Mouse (Mus musculus) brain, embryonic 14.5 days (tissue): ENCODE data around the gene Ube2z. TPM values are rescaled to one million over a fixed set of nuclear protein-coding genes. Genes with fewer than 3 reads are reported as not detected.

Source experiments
- DNase-seq: peaks from one replicate; pipeline ENCODE4 v3.0.0-alpha.2; 2011; ENCODE audit warnings: low read depth
- CTCF ChIP-seq: fragments of 200-500 bp; IDR thresholded peaks from 2 replicates; pipeline ENCODE4 v1.5.1; 2012; ENCODE audit warnings: inconsistent platforms, mild to moderate bottlenecking, moderate library complexity, borderline replicate concordance; ENCODE audit not compliant: insufficient read depth, insufficient read length; ENCODE audit errors: extremely low read depth
- POLR2A ChIP-seq: fragments of 200-500 bp; IDR thresholded peaks from 2 replicates; pipeline ENCODE4 v1.6.1; 2012; ENCODE audit warnings: mild to moderate bottlenecking, inconsistent platforms, borderline replicate concordance; ENCODE audit not compliant: poor library complexity, insufficient read depth, insufficient read length, severe bottlenecking; ENCODE audit errors: extremely low read depth
- polyA plus RNA-seq: library from polyadenylated mRNA; depleted of rRNA; stranded (reverse); fragments of >200 nt; gene quantifications from 2 replicates; pipeline ENCODE4 v1.2.3, GENCODE M21; 2012

The Ube2z gene
- polyA plus RNA-seq, 1 experiment = 57.9 TPM

DNA sequence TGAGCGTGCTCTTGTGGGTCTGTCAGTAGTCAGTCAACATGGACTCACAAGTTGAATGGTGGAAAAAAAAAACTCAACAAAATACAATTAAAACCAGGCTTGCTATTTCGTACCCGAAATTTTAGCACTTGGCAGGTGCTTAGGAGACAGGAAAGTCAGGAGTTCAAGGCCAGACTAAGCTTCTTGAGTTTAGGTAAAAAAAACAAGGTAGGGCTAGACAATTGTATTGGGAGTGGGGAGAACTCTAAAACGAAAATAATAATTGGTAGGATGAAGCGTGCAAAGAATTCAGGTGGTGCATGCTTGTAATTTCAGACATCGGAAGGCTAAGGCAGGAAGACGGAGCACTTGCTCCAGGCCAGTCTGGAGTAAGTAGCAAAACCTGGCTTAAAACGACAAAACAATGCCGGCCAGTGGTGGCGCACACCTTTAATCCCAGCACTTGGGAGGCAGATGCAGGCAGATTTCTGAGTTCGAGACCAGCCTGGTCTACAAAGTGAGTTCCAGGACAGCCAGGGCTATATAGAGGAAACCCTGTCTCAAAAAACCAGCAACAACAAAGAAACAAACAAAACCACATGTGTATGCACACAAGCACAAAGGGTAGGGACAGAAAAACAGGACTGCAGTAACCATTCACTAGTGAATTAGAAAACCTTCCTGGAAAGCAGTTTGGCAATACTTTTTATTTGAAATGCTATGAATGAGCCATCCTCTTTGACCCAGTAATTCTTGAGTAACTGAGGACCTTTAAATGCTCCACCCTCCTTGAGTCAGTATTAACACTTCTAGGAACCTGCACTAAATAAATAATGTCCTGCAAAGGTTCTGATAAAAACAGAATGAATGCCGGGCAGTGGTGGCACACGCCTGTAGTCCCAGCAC is 11.3 kb upstream of the Ube2z start:
- DNase-seq = no peak
- TF ChIP-seq POLR2A = no peak
- no peak for TF ChIP-seq CTCF

DNA sequence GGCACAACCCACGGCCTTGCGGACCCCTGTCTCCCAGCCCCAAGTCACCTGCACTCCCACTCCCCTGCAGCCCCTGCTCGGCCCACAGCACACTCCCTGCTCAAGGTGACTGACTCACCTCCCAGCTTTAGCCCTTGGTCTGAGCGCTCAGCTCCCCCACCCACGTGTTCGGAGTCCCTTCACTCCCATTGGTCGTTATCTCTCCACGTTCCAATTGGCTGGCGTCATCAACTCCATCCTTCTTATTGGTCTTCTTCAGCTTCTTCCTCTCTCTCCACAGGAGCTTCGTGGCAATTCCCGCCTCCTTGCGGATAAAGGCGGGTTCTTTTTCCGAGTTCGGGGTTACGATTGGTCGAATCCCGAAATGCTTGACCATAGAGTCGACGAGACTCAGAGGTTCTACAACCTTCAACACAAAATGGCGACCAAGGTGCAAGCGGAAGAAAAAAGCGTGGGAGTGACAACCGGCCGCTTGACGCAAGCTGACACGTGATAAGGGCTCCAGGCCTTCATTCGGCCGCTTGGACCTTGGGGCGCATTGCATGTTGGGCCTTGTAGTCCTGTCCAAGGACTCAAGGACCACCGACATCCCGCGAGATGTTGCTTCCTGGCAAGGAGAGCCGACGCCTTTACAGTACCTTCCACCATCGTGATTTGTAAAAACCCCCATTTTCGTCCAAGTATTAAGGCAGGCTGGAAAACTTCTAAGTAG is 10.5 kb upstream of the Ube2z start, which contains the start of gene Atp5g1:
Atp5g1 (minus strand) TSS at position 162 of the 712 bp plus-strand sequence.
- peak; percentile 61; the same call in 1 of the 2 replicates for TF ChIP-seq POLR2A
- no peak for TF ChIP-seq CTCF
- peak; percentile 100 for DNase-seq

- TF ChIP-seq POLR2A (no peak), CTCF (no peak)
- DNase-seq = no peak
Measured at GRCm38 (mm10) chr11:96075177-96075508, 10.0 kb upstream of the Ube2z start.

- no peak for DNase-seq
- TF ChIP-seq CTCF (no peak), POLR2A (no peak)
Measured at GRCm38 (mm10) chr11:96074351-96075176, 9.4 kb upstream of the Ube2z start.

- DNase-seq = no peak
- TF ChIP-seq POLR2A = no peak
- no peak for TF ChIP-seq CTCF
Measured at GRCm38 (mm10) chr11:96073295-96073993, 8.3 kb upstream of the Ube2z start.

GRCm38 (mm10) chr11:96071013-96071412 is 5.8 kb upstream of the Ube2z start:
- TF ChIP-seq CTCF (no peak), POLR2A (no peak)
- no peak for DNase-seq

- no peak for DNase-seq
- no peak for TF ChIP-seq CTCF
- no peak for TF ChIP-seq POLR2A
Measured at GRCm38 (mm10) chr11:96070353-96070752, 5.2 kb upstream of the Ube2z start.

- TF ChIP-seq CTCF (no peak), POLR2A (no peak)
Measured at GRCm38 (mm10) chr11:96068231-96068630, 3.0 kb upstream of the Ube2z start.

DNA sequence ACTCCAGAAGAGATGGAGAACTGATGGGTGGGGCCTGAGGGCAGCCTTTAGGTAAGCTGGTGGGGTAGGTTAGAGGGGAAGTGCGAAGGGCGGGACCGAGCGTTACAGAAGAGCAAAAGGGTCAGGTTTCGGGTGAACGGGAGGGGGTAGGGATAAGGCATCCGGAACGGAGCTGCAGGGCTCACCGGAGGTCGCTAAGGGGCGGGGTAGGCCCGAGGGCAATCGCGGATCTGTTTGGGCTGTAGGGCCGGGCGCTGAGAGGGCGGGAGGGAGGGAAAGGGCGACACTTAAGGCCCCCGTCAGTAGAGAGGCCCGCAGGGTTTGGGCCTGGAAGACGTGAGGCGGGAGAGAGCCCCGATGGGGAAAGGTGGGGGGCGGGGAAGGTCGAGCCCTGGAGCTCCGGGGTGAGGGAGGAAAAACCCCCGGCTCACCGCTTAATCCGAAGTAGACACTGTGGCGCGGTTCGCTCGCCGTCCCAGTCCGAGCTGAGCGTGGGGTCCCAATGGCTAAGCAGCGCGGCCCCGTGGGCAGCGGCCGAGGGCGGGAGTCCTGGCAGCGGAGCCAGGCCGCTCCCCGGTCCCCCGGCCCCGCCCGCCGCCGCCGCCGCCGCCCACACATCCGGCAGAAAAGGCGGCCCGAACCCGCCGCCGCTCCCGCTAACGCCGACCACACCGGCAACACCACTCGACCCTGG is 520 bp downstream of the Ube2z start:
- TF ChIP-seq CTCF (no peak), POLR2A (no peak)
- peak; percentile 21 for DNase-seq

More at GRCm38 (mm10) chr11:96068231-96068630, 3.0 kb upstream of the Ube2z start:
- DNase-seq = no peak

- DNase-seq = no peak
- TF ChIP-seq CTCF (no peak), POLR2A (no peak)
Measured at GRCm38 (mm10) chr11:96058309-96058708, 6.9 kb downstream of the Ube2z start.
